Mouse (Mus musculus) mature B cell (primary cell): ENCODE results near the gene Eral1.
"Not testable (repeated sequence)": the region's sequence is repeated elsewhere in the genome, so short reads cannot be mapped to it uniquely, and the experiment has no call there.

ENCODE experiments used
- in situ Hi-C: fragments of 300-500 bp; cut with MboI; formaldehyde crosslinking; loops from 2 replicates; pipeline ENCODE4 v1.14.3; 2019

Gene Eral1

GRCm38 (mm10) chr11:78087756-78088281 lies 7.6 kb upstream of the Eral1 start:
- in situ Hi-C loops = no loop called here

- in situ Hi-C loops = no loop called here
Observed at GRCm38 (mm10) chr11:78086925-78087479, 6.8 kb upstream of the Eral1 start.

- in situ Hi-C loops = no loop called here
Observed at GRCm38 (mm10) chr11:78083595-78083994, 3.4 kb upstream of the Eral1 start.

DNA sequence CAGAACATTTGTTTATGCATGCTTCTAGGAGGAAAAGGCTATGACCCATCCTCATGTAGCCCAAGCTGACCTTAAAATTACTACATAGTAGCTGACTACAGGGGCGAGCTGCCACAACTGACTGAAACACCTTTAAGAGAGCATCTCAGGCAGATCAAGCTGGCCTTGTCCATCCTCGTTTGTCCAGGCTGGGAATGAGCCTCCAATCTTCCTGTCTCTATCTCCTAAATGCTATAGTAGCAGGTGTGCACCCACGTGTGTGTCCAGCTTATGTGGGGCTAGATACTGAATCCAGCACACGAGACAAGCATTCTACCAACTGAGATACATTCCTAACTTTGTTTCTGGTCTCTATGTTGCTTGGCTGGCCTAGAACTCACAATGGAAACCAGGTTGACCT lies 5.5 kb downstream of the Eral1 start:
- in situ Hi-C loops = no loop called here

DNA sequence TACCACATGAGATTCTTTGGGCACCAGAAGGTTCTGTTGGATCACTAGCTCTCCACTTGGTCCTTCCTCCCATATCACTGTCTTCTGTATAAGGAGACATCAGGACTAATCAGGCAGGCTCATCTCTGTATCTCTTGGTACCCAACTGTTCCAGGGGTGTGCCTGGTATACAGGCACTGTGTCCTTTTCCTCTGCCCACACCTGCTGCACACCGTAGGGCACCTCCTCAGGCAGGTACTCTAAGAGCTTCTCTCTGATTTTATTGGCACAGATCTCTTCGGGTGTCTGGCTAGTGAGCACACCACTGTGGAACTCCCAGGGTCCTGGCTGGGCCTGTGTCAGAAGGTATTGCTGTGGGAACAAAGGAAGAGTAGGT lies 5.9 kb downstream of the Eral1 start:
- in situ Hi-C loops = no loop called here

GRCm38 (mm10) chr11:78073577-78074276 lies 6.5 kb downstream of the Eral1 start:
- in situ Hi-C loops = no loop called here

- in situ Hi-C loops = no loop called here
Observed at GRCm38 (mm10) chr11:78072425-78073130, 7.6 kb downstream of the Eral1 start.

GRCm38 (mm10) chr11:78071938-78072337 lies 8.2 kb downstream of the Eral1 start:
- in situ Hi-C loops = no loop called here

- in situ Hi-C loops = no loop called here
Observed at GRCm38 (mm10) chr11:78069646-78070045, 10.5 kb downstream of the Eral1 start.

DNA sequence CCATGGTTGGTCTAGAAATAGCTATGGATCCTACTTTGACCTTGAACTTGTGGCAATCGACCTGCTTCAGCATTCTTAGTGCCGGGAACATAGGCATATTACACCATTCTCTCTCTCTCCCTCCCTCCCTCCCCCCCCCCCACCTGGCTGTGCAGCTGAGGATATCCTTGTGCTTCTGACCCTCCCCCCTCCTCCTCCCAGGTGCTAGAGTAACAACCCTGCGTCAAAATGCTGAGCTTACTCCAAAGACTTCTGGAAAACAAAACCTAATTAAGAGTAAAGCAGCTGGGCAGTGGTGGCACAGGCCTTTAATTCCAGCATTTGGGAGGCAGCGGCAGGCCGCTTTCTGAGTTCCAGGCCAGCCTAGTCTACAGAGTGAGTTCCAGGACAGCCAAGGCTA lies 11.1 kb downstream of the Eral1 start:
- in situ Hi-C loops = no loop called here

DNA sequence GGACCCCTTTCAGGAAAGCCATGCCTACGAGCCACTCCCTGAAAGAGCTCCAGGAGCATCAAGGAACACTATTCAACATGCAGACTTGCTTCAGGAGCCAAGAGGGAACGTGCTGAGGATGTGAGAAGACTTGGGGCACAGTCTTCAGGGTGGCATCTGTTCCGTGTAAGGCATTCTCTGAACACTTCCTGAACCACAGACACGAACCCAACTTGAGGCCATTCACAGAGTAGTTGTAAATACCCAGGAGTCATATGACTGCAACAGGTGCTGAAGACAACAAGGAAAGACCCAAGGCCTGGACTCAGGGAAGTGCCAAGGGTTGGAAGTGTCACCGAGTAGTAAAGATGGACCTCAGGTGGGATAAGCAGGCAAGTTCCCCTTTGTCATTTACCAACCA lies 12.6 kb downstream of the Eral1 start:
- in situ Hi-C loops = no loop called here

DNA sequence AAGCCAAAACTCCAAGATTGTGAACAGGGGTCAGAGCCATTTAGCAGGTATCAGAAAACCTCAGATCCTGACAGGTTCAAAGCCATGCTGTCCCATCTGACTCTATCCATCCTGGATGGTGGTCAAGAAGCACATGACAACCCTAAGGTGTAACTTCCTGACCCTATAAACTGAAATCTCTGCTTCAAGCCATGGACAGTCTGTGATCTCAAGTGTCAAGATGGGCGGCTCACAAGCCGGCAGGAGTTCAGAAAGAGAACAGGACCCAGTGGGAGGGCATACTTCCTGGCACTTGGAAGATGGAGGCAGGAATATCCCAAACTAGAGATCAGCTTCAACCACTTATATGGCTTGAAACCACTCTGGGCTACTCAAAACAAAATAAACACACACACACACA lies 13.5 kb downstream of the Eral1 start:
- in situ Hi-C loops = no loop called here

GRCm38 (mm10) chr11:78065906-78066305 lies 14.3 kb downstream of the Eral1 start:
- in situ Hi-C loops = no loop called here

DNA sequence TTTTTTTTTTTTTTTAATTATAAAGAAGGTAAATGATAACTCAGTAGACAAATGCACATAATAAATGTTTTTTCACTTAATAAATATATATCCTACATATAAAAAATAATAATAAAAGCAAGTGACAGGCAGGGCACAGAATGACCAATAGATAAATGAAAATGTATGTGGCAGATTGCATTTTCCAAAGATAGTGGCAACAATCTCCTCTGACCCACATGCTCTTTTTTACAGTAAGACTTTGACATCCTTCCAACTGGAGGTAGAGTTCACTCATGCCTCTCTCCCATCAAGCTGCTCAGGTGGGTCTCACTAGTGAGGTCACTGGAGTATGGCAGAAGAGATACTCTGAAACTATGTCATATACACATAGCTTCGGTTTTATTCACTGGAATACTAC lies 17.6 kb downstream of the Eral1 start:
- in situ Hi-C loops = no loop called here

- in situ Hi-C loops = no loop called here
Observed at GRCm38 (mm10) chr11:78059833-78060757, 20.1 kb downstream of the Eral1 start.

DNA sequence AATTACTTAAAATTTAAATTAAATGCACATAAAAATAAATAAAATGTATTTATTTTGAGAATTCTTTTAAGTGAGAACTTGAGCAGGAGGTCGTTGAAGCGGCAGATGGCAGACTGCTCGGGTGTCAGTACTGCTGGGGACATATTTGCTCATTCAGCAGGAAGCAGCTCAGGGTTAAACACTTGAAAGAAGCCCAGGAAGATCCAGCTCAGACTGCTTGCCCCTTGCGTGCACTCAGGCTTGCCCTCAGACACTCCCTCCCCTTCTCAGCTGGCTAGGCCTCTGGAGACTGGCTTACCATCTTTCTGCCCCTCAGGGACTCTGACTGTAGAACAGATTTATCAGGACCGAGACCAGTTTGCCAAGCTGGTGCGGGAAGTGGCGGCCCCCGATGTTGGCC lies 23.2 kb downstream of the Eral1 start:
- in situ Hi-C loops = no loop called here

- in situ Hi-C loops = no loop called here
Observed at GRCm38 (mm10) chr11:78053078-78053477, 27.1 kb downstream of the Eral1 start.

- in situ Hi-C loops = not testable (repeated sequence)
Observed at GRCm38 (mm10) chr11:78048637-78049036, 31.5 kb downstream of the Eral1 start.

GRCm38 (mm10) chr11:78044758-78045251 lies 35.4 kb downstream of the Eral1 start:
- in situ Hi-C loops = no loop called here

- in situ Hi-C loops = not testable (repeated sequence)
Observed at GRCm38 (mm10) chr11:78042290-78042870, 37.8 kb downstream of the Eral1 start.

- in situ Hi-C loops = no loop called here
Observed at GRCm38 (mm10) chr11:78040878-78041277, 39.3 kb downstream of the Eral1 start.
